Mouse (Mus musculus): ENCODE measurements around the gene Cd52.

DNA sequence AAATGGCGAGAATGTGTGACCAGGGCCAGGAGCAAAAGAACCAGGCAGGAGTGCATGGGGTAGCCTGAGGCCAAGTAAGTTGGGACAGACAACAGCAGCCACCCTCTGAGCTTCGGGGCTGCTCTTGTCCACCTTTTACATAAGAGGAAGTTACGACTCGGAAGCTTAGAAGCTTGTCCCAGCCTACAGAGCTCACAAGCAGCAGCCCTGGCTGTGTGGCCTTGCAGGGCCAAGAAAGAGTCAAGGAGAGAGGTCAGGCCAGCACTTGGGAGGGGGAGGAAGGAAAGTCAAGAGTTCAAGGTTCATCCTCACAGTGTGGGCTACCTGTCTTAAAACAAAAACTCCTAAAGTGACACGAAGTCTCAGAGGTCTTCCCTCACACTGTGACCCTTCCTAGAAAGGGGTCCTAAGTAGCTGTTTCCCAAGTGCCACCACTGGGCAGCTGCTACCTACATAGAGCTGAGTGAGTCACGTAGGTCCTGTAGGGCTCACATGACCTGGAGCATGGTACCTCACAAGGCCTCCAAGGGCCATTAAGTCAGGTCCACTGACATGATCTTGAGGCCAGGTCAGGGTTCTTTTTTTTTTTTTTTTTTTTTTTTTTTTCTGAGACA is 25.4 kb upstream of the Cd52 start:
- no peak for TF ChIP-seq EP300 (optimal IDR thresholded peaks at IDR 0.05)
- TF ChIP-seq CTCF (IDR thresholded peaks at IDR 0.05; ENCODE audit: low read depth): no peak

Measured in stomach, postnatal 0 days (tissue).